Mouse (Mus musculus) MEL (cell line): ENCODE measurements at regions not wholly inside any gene's neighbourhood (a gene's known extent, or its start where the extent isn't known, plus 50 kb on each side); places are given as distances from the start of the nearest gene placed in this dataset.

ENCODE experiments used
- DNase-seq: peaks from one replicate; pipeline ENCODE4 v3.0.0; 2011; ENCODE audit warnings: low read depth, low spot score
- H3K27ac ChIP-seq: 2 replicates; pipeline ENCODE4 v1.5.1; 2012; ENCODE audit warnings: low read depth, mild to moderate bottlenecking, control low read depth, low read length, moderate library complexity; ENCODE audit not compliant: control insufficient read depth
- H3K27me3 ChIP-seq, 2 experiments: fragments of 150-350 bp in 1 of 2; sonication (generic) in 1 of 2; 2 replicates each; pipeline ENCODE4 v1.6.1; 2012; ENCODE audit warnings: low read length in 2 of 2, mild to moderate bottlenecking in 2 of 2, improper control_type of control experiment in 1 of 2, moderate library complexity in 1 of 2; ENCODE audit not compliant: insufficient read depth in 2 of 2, control insufficient read depth in 1 of 2
- H3K36me3 ChIP-seq, 2 experiments: 2 replicates each; pipeline ENCODE4 v1.6.1; 2012 to 2014; ENCODE audit warnings: low read length in 2 of 2, improper control_type of control experiment in 1 of 2, inconsistent platforms in 1 of 2, mild to moderate bottlenecking in 1 of 2; ENCODE audit not compliant: insufficient read depth in 2 of 2, control insufficient read depth in 1 of 2
- H3K4me1 ChIP-seq, 2 experiments: fragments of 150-350 bp in 1 of 2; sonication (generic) in 1 of 2; 2 replicates each; pipeline ENCODE4 v1.6.1; 2012; ENCODE audit warnings: low read length in 2 of 2, improper control_type of control experiment in 1 of 2, mild to moderate bottlenecking in 1 of 2; ENCODE audit not compliant: insufficient read depth in 2 of 2, control insufficient read depth in 1 of 2
- H3K4me3 ChIP-seq, 2 experiments: fragments of 150-350 bp in 1 of 2; sonication (generic) in 1 of 2; 2 replicates each; pipeline ENCODE4 v1.5.1; 2012; ENCODE audit warnings: low read depth in 2 of 2, low read length in 2 of 2, mild to moderate bottlenecking in 2 of 2, moderate library complexity in 2 of 2, control low read depth in 1 of 2, improper control_type of control experiment in 1 of 2; ENCODE audit not compliant: control insufficient read depth in 1 of 2, insufficient read depth in 1 of 2
- H3K79me2 ChIP-seq: 2 replicates; pipeline ENCODE4 v1.6.1; 2012; ENCODE audit warnings: mild to moderate bottlenecking, low read length, moderate library complexity; ENCODE audit not compliant: control insufficient read depth, poor library complexity, insufficient read depth
- H3K9ac ChIP-seq: 2 replicates; pipeline ENCODE4 v1.6.1; 2012; ENCODE audit warnings: low read depth, mild to moderate bottlenecking, control low read depth, low read length, moderate library complexity; ENCODE audit not compliant: control insufficient read depth, poor library complexity, severe bottlenecking
- H3K9me3 ChIP-seq: fragments of 150-350 bp; sonication (generic); replicated peaks from 2 replicates; pipeline ENCODE4 v1.6.1; 2012; ENCODE audit warnings: mild to moderate bottlenecking, low read length, improper control_type of control experiment, moderate library complexity; ENCODE audit not compliant: insufficient read depth
- EP300 ChIP-seq, 2 experiments: IDR thresholded peaks; 2 replicates each; pipeline ENCODE4 v1.6.1; 2011; ENCODE audit warnings: improper control_type of control experiment in 2 of 2, low read length in 2 of 2, low read depth in 1 of 2, mild to moderate bottlenecking in 1 of 2
- GATA1 ChIP-seq: IDR thresholded peaks from 2 replicates; pipeline ENCODE4 v1.6.1; 2011; ENCODE audit warnings: low read depth, low read length, improper control_type of control experiment
- KAT2A ChIP-seq: conservative IDR thresholded peaks from 2 replicates; pipeline ENCODE4 v1.6.1; 2012; ENCODE audit warnings: low read depth, low read length, improper control_type of control experiment, inconsistent platforms
- MAFK ChIP-seq: IDR thresholded peaks from 2 replicates; pipeline ENCODE4 v1.6.1; 2011; ENCODE audit warnings: low read depth, mild to moderate bottlenecking, low read length, improper control_type of control experiment, borderline replicate concordance
- MAZ ChIP-seq: IDR thresholded peaks from 2 replicates; pipeline ENCODE4 v1.6.1; 2012; ENCODE audit warnings: low read depth, mild to moderate bottlenecking, inconsistent platforms, low read length, improper control_type of control experiment
- MEF2A ChIP-seq: IDR thresholded peaks from 2 replicates; pipeline ENCODE4 v1.6.1; 2014; ENCODE audit warnings: low read depth, mild to moderate bottlenecking, inconsistent platforms, low read length, improper control_type of control experiment; ENCODE audit not compliant: poor library complexity, insufficient replicate concordance, severe bottlenecking; ENCODE audit errors: extremely low read depth
- USF2 ChIP-seq, 2 experiments: IDR thresholded peaks; 2 replicates each; pipeline ENCODE4 v1.6.1; 2011 to 2012; ENCODE audit warnings: improper control_type of control experiment in 2 of 2, low read length in 2 of 2, borderline replicate concordance in 1 of 2, inconsistent platforms in 1 of 2, low read depth in 1 of 2, mild to moderate bottlenecking in 1 of 2; ENCODE audit not compliant: insufficient read depth in 1 of 2
- ZKSCAN1 ChIP-seq: IDR thresholded peaks from 2 replicates; pipeline ENCODE4 v1.6.1; 2012; ENCODE audit warnings: low read depth, mild to moderate bottlenecking, inconsistent platforms, low read length, improper control_type of control experiment, moderate library complexity
- ZMIZ1 ChIP-seq: IDR thresholded peaks from 2 replicates; pipeline ENCODE4 v1.6.1; 2012; ENCODE audit warnings: low read depth, mild to moderate bottlenecking, inconsistent platforms, low read length, improper control_type of control experiment, moderate library complexity

- no peaks in the 10 kb centered on the region for H3K9me3 ChIP-seq
- no peaks in the 10 kb centered on the region for H3K27me3 ChIP-seq
- H3K9ac ChIP-seq, result no peak overlapping the region
- no peaks in the 10 kb centered on the region for H3K79me2 ChIP-seq
- TF ChIP-seq ZMIZ1 (no peak), MAFK (peak; percentile 45; the same call in 1 of the 2 replicates)
- no peaks in the 10 kb centered on the region for H3K4me1 ChIP-seq
- H3K27ac ChIP-seq, result no peak overlapping the region
- H3K4me3 ChIP-seq, result no peak overlapping the region
- DNase-seq, result no peak
- H3K36me3 ChIP-seq, result no peaks in the 10 kb centered on the region
Measured at GRCm38 (mm10) chr6:116793321-116793960, 76.7 kb upstream of the Tmem72 start.

GRCm38 (mm10) chr6:116793961-116794336 lies 77.2 kb upstream of the Tmem72 start:
- Histone ChIP-seq H3K4me3 (no peak overlapping the region), H3K9ac (no peak overlapping the region), H3K27ac (no peak overlapping the region), H3K36me3 (no peaks in the 10 kb centered on the region), H3K9me3 (no peaks in the 10 kb centered on the region), H3K27me3 (no peaks in the 10 kb centered on the region), H3K79me2 (no peaks in the 10 kb centered on the region), H3K4me1 (no peaks in the 10 kb centered on the region)
- no peak for DNase-seq
- TF ChIP-seq ZKSCAN1 (no peak), MEF2A (no peak)

- Histone ChIP-seq H3K79me2 (no peaks in the 10 kb centered on the region), H3K27me3 (no peaks in the 10 kb centered on the region), H3K27ac (no peak overlapping the region), H3K9me3 (no peaks in the 10 kb centered on the region), H3K4me3 (no peak overlapping the region), H3K36me3 (no peaks in the 10 kb centered on the region), H3K9ac (no peak overlapping the region), H3K4me1 (no peaks in the 10 kb centered on the region)
- no peak for TF ChIP-seq KAT2A
- TF ChIP-seq USF2 (IDR thresholded peaks at IDR 0.05; ENCODE audit: borderline replicate concordance in 1 of 2, insufficient read depth in 1 of 2, low read depth in 1 of 2, low read length in 2 of 2), result no peak
- TF ChIP-seq GATA1, result no peak
- no peak for TF ChIP-seq ZKSCAN1
- TF ChIP-seq MAZ, result no peak
- TF ChIP-seq ZMIZ1, result no peak
- no peak for TF ChIP-seq EP300 (IDR thresholded peaks at IDR 0.05; ENCODE audit: low read depth in 1 of 2, low read length in 2 of 2)
- DNase-seq, result no peak
Measured at GRCm38 (mm10) chr6:116821215-116821912, 104.7 kb upstream of the Tmem72 start.
